Mouse (Mus musculus) kidney, postnatal 0 days (tissue): Measurements from ENCODE around the gene Irf4. TPM values are rescaled to one million over a fixed set of nuclear protein-coding genes. Genes with fewer than 3 reads are reported as not detected.

Experiments used
- ATAC-seq: fragments of 200-750 bp; cut with Nextera tagmentation; replicated peaks from 2 replicates; pipeline ENCODE4 v1.8.0; 2017; ENCODE audit warnings: low read depth, moderate number of reproducible peaks, moderate TSS enrichment, moderate library complexity; ENCODE audit not compliant: low FRiP score
- DNase-seq: peaks from one replicate; pipeline ENCODE4 v3.0.0-alpha.2; 2016; ENCODE audit warnings: low spot score
- H3K27ac ChIP-seq: fragments of 300-500 bp; sonication (generic); 2 replicates; pipeline ENCODE4 v1.5.1; 2014; ENCODE audit warnings: mild to moderate bottlenecking
- H3K27me3 ChIP-seq: fragments of 300-500 bp; sonication (generic); 2 replicates; pipeline ENCODE4 v1.6.1; 2014; ENCODE audit warnings: low read length, mixed read lengths; ENCODE audit not compliant: insufficient read depth
- H3K36me3 ChIP-seq: fragments of 300-500 bp; sonication (generic); 2 replicates; pipeline ENCODE4 v1.6.1; 2014; ENCODE audit warnings: low read length, mixed read lengths; ENCODE audit not compliant: insufficient read depth
- H3K4me1 ChIP-seq: fragments of 300-500 bp; sonication (generic); replicated peaks from 2 replicates; pipeline ENCODE4 v1.6.1; 2014; ENCODE audit warnings: antibody characterized with exemption, low read length, mixed read lengths; ENCODE audit not compliant: insufficient read depth
- H3K4me2 ChIP-seq: fragments of 300-500 bp; sonication (generic); 2 replicates; pipeline ENCODE4 v1.6.1; 2014; ENCODE audit warnings: mild to moderate bottlenecking, low read length, moderate library complexity, mixed read lengths
- H3K4me3 ChIP-seq: fragments of 300-500 bp; sonication (generic); replicated peaks from 2 replicates; pipeline ENCODE4 v1.5.1; 2014; ENCODE audit warnings: low read depth, low read length
- H3K9ac ChIP-seq: fragments of 300-500 bp; sonication (generic); 2 replicates; pipeline ENCODE4 v1.6.1; 2014; ENCODE audit warnings: low read depth, low read length
- H3K9me3 ChIP-seq: fragments of 300-500 bp; sonication (generic); replicated peaks from 2 replicates; pipeline ENCODE4 v1.6.1; 2016; ENCODE audit warnings: low read length, inconsistent platforms, mixed read lengths
- CTCF ChIP-seq: IDR thresholded peaks from 2 replicates; pipeline ENCODE4 v1.5.1; 2016; ENCODE audit warnings: antibody characterized with exemption, low read depth, mild to moderate bottlenecking, moderate library complexity
- WGBS: fragments of 180-500 bp; shearing (Covaris S2); extraction: QIAGEN DNeasy Blood & Tissue Kit; methylation state at CpG from one replicate; pipeline ENCODE4 v1.1.7; 2014; 5-methylcytosine and 5-hydroxymethylcytosine counted together
- polyA plus RNA-seq: library from polyadenylated mRNA; unstranded; fragments of >200 nt; fragmentation: Nextera tagmentation; extraction: Ambion mirVana; gene quantifications from 2 replicates; pipeline ENCODE4 v1.2.1, GENCODE M21; 2015

Irf4 gene
- polyA plus RNA-seq, 1 experiment from 2014 or later: 0.09 TPM

GRCm38 (mm10) chr13:30764014-30764740, 15.2 kb downstream of the Irf4 start:
- DNase-seq: no peak

GRCm38 (mm10) chr13:30765906-30766305, 16.9 kb downstream of the Irf4 start:
- no peak for TF ChIP-seq CTCF
- Histone ChIP-seq H3K36me3 (no peaks in the 10 kb centered on the region), H3K9ac (no peak overlapping the region), H3K4me1 (no peaks in the 10 kb centered on the region), H3K27ac (no peak overlapping the region), H3K9me3 (no peaks in the 10 kb centered on the region), H3K4me2 (no peak overlapping the region), H3K27me3 (no peaks in the 10 kb centered on the region), H3K4me3 (no peak overlapping the region)
- no peak for ATAC-seq
- no peak for DNase-seq
- 68% methylated on average over 5 of the region's 5 CpGs for WGBS

More at GRCm38 (mm10) chr13:30764014-30764740, 15.2 kb downstream of the Irf4 start:
- no peak for TF ChIP-seq CTCF
- Histone ChIP-seq H3K4me1 (no peaks in the 10 kb centered on the region), H3K9ac (no peak overlapping the region), H3K4me2 (no peak overlapping the region), H3K9me3 (no peaks in the 10 kb centered on the region), H3K36me3 (no peaks in the 10 kb centered on the region), H3K27ac (no peak overlapping the region), H3K4me3 (no peak overlapping the region), H3K27me3 (no peaks in the 10 kb centered on the region)
- no peak for ATAC-seq
- 80% methylated on average over 8 of the region's 8 CpGs for WGBS

GRCm38 (mm10) chr13:30766636-30767476, 17.8 kb downstream of the Irf4 start:
- no peak for DNase-seq
- H3K36me3 ChIP-seq: no peaks in the 10 kb centered on the region
- no peaks in the 10 kb centered on the region for H3K27me3 ChIP-seq
- no peaks in the 10 kb centered on the region for H3K9me3 ChIP-seq
- no peak overlapping the region for H3K4me3 ChIP-seq
- no peak overlapping the region for H3K9ac ChIP-seq
- no peak for TF ChIP-seq CTCF
- no peak overlapping the region for H3K4me2 ChIP-seq
- ATAC-seq: no peak
- no peaks in the 10 kb centered on the region for H3K4me1 ChIP-seq
- 81% methylated on average over 5 of the region's 5 CpGs for WGBS
- H3K27ac ChIP-seq: no peak overlapping the region

GRCm38 (mm10) chr13:30767477-30768127, 18.6 kb downstream of the Irf4 start:
- no peaks in the 10 kb centered on the region for H3K36me3 ChIP-seq
- H3K4me2 ChIP-seq: no peak overlapping the region
- H3K4me1 ChIP-seq: no peaks in the 10 kb centered on the region
- H3K9me3 ChIP-seq: no peaks in the 10 kb centered on the region
- no peak for TF ChIP-seq CTCF
- ATAC-seq (no peak), DNase-seq (no peak)
- no peaks in the 10 kb centered on the region for H3K27me3 ChIP-seq
- H3K27ac ChIP-seq: no peak overlapping the region
- 77% methylated on average over 6 of the region's 6 CpGs for WGBS
- no peak overlapping the region for H3K4me3 ChIP-seq
- no peak overlapping the region for H3K9ac ChIP-seq

- ATAC-seq: no peak
- TF ChIP-seq CTCF: no peak
- Histone ChIP-seq H3K27me3 (no peaks in the 10 kb centered on the region), H3K4me1 (no peaks in the 10 kb centered on the region), H3K27ac (no peak overlapping the region), H3K36me3 (no peaks in the 10 kb centered on the region), H3K9ac (no peak overlapping the region), H3K9me3 (no peaks in the 10 kb centered on the region), H3K4me2 (no peak overlapping the region), H3K4me3 (no peak overlapping the region)
- no peak for DNase-seq
- WGBS: 85% methylated on average over 2 of the region's 2 CpGs
Observed at GRCm38 (mm10) chr13:30776021-30776420, 27.0 kb downstream of the Irf4 start.

- no peaks in the 10 kb centered on the region for H3K27me3 ChIP-seq
- no peak overlapping the region for H3K27ac ChIP-seq
- TF ChIP-seq CTCF: no peak
- no peaks in the 10 kb centered on the region for H3K4me1 ChIP-seq
- no peak overlapping the region for H3K4me2 ChIP-seq
- ATAC-seq (no peak), DNase-seq (no peak)
- no peaks in the 10 kb centered on the region for H3K9me3 ChIP-seq
- no peak overlapping the region for H3K4me3 ChIP-seq
- 61% methylated on average over 11 of the region's 11 CpGs for WGBS
- H3K9ac ChIP-seq: no peak overlapping the region
- H3K36me3 ChIP-seq: no peaks in the 10 kb centered on the region
Observed at GRCm38 (mm10) chr13:30777678-30778179, 28.7 kb downstream of the Irf4 start.
